Mouse (Mus musculus): ENCODE data around the gene Gm49396.

The Gm49396 gene

DNA sequence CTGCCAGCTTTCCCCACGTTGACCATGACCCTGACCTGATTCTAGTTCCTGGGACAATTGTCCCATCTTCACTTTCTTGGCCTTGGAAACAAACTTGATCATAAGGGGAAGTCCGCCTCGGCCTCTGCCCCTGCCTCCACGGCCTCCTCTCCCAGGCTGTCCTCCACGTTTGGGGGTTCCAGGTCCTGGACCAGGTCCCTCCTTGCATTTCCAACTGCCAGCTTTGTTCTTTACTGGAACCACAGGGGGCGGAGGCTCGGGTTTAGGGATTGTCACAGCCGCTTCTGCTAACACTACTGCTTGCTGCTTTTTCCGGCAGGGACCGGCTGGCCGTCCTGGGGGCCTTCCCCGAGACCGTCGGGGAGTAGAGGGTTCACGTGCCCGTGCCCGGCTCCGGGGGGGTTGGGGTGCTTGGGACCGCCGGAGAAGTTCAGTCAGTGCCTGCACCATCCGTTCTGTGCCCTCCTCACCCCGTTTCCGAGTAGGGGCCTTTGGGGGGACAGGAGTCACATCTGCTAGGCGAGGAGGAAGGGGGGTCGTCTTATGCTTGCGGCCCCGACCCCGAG is 23.4 kb downstream of the Gm49396 start:
- DNase-seq (ENCODE audit: low spot score), result no peak

DNA sequence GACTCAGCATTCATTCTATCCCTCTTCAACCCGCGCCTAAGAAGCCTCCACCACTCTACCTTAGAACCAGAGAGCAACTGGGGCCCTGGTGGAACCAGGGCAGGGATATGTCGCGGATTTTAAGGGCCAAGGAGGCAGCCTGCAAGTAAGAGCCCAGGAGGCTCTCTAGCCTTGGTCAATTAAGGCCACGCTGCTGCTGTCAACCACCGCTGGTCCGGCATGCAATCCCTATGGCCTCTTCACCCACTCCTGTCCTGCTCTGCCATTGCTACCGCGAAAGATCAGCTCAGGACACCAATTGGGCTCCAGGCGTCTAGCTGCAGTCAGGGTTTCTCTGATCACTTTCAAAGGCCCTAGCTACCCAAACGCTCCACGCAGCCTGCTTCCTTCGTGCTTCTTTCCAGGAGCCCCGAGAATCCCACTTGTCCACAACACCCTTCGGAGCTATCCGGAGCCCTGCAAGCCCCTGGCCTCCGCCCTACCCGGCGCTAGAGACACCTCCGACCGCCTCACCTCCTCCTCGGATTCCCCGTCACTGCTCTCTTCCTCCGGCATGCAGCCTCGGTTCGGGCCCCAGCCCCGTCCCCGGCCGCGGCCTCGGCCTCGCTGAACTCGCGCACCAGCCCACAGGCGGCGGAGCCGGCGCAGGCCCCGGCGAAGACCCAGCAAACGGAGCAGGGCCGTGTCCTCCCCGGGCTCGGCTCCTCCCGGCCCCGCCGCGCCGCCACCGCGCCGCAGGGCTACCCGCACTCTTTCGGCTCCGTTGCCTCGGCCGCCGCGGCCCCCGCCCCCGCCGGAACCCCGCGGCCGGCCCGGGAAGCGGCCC is 24.9 kb downstream of the Gm49396 start:
- DNase-seq (ENCODE audit: low spot score), result no peak

DNA sequence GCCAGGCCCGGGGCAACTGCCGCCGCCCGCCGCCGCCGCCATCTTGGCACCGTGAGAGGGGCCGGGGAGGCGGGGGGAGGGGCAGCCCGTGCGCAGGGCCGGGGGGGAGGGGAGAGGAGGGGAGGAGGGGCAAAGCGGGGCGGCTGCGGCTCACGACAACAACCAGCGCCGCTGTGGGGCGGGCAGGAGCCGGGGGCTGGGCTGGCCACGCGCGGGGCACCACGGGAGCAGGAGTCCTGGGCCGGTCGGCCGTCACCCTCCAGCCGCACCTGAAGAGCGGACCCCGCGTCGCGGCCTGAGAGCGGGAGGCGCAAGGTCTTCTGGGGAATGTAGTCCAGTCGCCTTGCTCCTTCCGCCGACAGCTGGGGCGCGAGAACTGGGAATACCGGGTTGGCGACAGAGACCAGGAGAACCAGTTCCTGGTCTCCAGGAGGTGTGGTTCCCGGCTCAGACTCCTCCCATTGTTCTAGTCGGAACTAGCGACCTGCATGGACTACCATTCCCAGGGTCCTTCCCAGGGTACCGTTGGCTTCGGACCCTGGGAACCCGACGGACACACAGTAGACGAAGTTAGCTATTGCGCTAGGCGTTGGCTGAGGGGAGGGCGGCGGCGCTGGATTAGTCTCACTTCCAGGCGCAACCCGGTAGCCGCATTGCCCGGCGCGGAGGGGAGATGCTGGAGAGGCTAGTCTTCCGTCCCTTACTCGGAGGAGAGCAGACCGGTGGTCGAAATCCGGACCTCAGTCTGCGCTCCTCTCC is 25.7 kb downstream of the Gm49396 start, which contains the start of gene Kmt2b:
TSS of gene Kmt2b (minus strand) at position 51 of the 759 bp plus-strand sequence.
- DNase-seq (ENCODE audit: low spot score), result peak; percentile 98

DNA sequence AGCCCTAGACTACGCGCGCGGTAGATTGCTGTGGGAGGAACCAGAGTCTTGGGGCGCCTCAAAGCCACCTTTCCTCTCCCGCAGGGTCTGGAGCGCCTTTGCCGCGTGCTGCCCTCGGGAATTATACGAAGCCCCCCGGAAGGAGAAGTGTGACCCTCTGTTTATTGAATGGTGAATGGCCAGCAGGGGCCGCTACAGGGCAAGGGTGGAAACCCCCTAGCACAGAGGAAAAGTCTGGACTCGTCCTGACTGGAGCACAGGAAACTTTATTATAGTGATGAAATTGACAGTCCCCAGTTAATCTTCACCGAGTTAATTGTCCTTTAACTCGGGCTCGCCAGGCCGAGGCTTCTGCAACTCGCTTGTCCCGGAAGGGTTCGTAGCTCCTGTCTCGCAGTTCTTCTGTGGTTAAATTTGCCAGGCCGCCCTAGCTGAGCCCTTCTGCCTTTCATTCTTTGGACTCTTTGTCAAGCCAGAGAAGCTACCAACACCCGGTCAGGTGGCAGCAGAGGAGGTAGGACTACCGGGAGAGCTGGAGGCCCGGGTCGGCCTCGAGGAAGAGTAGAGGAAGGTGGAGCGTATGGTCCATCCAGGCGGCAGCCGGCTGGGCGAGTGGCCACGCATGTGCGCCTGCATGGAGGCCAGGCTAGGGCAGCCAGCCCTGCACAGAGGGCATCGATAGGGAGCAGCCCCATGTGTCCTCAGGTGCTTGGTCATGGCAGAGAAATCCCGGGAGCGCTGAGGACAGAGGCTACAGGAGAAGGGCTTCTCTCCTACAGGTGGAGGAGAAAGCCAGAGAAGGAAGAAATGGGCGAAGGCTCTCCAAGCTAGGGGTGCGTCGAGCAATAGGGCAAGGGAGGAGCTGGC is 26.5 kb downstream of the Gm49396 start:
- peak; percentile 83 for DNase-seq (ENCODE audit: low spot score)

DNA sequence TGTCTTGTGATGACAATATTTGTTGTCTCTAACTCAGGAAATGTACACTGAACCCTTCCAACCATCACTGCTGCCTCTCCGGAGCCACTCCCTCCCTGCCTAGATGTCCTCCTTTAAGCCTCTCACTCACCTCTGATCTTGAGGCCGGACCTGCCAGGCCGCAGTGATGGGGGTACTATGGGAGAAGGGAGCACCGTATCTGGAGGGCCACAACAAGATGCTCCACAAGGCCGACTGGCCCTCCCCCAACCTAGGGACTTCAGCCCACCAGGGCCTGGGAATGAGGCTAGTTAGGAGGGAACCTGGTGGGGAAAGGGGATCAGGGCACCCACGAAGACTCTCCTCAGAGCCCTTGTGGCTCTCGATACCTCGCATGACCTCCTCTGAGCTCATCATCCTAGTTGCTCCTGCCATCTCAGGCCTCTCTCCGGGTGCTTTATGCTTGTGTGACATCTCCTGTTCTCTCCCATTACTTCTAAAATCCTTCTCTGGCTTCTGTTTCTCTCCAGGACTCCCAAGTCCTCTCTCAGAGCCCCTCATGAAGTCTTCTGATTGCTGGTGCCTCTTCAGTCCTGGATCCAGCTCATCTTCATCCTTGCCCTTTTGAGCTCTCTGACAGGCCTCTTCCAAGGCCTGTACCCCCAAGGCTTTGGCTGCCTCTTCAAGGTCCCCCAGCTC is 27.9 kb downstream of the Gm49396 start:
- DNase-seq (ENCODE audit: low spot score), result no peak

DNA sequence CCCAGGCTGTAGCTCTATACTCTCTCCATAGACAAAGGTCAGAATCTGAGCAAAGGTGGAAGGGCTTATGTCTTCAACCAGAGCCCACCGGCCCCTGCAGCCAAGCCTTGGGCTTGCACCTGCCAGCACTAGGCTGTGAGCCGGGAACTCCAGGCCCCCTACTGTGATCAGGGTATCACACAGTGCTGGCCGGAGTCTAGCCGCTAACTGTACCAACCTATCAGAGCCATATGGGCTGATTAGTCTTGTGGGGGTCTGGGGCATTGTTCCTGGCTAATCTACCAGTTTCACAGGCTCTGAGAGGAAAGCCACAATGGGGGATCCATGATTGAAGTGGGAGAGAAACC is 28.4 kb downstream of the Gm49396 start:
- no peak for DNase-seq (ENCODE audit: low spot score)

DNA sequence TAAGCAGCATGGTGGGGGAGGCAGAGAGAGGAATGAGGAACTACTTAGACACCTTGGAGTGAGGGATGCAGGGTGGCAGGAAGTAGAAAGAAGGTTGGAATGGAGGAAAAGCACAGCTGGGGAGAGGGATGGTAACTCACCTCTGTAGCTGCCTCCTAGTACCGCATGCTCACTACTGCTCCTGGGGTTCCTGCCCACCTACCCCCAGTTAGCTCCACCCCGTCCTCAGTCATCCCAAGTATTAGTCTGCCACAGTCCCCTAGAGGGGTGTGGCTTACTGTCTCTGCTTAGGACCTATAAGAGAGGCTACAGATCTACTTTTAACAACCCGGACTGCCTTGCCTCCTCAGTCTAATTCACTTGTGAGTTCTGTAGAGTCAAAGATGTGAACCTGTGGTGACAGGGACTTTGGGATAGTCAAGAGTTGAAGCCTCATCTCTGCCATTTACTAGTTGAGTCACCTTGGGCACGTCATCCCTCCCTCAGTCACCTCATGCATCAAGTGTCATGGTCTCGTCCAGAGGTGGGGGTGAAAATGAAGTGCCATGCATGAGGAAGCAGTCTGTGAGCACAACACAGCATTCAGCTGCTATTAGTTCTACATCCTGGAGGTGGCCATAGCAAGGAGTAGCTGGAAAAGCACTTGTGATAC is 29.8 kb downstream of the Gm49396 start:
- DNase-seq (ENCODE audit: low spot score), result no peak

DNA sequence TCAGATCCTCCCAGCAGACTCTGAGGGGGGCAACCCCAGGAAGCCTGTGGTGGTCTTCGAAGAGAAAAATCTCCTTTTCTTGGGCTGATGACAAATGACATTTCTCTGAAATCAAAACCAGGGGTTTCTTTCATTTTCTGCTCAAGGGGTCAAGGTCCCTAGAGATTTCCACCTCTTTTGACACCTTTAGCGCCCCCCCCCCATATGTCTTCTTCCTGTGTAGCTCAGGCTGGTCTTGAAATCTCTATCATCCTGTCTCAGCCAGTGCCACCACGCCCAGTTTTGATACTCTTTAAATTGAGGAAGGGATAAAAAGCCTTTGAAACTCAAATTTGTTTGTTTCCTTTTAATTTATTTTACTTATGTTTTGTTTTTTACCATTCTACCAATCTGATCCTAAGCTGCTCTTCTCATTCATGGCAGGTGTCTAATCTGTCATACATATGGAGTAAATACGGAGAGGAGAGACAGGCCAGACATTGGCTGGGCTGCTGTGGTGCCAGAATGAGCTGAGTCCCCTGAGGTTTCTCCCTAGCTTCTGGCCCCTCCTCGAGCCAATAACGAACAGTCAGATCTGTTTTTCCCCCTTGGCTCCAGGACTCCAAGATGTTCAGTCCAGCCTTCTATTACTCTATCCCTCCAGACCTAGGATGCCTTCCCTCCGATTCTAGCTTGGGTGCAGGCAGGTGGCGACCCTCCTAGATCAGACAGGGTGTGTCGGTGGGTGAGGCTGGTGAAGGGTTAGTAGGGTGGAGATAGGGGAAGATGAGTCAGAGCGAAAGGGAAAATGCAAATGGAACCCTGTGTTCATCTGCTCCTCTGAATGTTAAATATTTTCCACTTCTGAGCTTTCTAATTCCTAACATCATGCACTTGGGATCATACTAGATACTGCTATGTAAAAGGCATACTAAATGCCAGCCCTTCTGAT is 30.7 kb downstream of the Gm49396 start:
- no peak for DNase-seq (ENCODE audit: low spot score)

DNA sequence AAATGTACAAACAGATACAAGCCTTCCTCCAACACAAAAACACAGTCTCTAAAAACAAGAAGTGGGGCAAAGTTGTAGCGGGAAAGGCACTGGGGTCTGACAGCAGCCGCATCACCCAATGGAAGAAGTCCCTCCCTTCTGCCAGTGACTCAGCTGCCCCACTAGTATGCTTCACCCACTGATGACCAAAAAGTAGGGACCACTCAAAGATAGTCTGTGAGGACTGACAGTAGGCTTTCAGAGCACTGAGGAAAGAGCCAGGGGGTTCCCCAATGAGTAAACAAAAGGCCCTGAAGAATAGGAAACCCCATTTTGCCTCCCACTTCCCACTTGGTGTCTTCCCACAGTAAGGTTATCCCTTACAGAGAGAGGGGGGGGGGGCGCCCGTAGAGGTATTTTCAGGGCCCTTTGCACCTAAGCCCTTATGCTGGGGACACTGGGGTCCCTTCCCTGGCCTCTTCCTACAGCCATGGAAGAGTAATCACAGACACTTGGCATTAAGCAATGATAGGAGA is 31.4 kb downstream of the Gm49396 start:
- DNase-seq (ENCODE audit: low spot score), result no peak

DNA sequence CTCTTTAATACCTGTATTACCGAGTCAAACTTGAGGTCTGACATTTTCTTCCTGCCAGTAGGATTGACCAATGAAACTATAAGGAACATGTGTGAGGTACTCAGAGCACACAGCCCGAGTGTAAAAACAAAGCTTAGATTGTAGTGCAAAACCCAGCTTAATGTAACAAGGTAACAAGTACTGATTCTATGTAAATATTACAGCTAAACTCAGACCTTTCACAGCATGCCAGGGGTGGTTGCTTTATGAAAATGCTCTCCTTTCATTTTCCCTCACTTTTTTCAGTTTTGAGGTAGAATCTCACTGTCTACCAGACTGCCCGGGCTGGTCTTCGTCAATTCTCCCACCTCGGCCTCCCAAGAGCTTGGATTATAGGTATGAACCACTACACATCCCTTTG is 32.9 kb downstream of the Gm49396 start:
- DNase-seq (ENCODE audit: low spot score), result no peak

DNA sequence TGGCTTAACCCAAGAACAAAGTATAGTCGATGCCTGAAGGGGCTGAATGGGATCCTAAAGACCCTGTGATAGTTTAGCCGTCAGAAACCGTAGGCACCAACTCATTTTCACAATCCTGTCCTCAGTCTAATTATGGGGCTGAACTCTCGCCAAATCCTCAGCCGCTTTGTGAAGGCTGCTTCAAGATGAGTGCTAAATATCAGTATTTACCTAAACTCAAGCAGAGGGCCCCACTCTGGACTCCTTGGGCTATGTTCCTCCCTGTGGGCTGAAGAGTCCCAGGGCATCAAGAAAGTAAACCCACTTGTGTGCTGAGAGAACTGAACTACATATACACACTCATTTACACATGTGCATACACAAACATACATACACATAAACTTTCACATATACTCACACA is 33.7 kb downstream of the Gm49396 start:
- no peak for DNase-seq (ENCODE audit: low spot score)

DNA sequence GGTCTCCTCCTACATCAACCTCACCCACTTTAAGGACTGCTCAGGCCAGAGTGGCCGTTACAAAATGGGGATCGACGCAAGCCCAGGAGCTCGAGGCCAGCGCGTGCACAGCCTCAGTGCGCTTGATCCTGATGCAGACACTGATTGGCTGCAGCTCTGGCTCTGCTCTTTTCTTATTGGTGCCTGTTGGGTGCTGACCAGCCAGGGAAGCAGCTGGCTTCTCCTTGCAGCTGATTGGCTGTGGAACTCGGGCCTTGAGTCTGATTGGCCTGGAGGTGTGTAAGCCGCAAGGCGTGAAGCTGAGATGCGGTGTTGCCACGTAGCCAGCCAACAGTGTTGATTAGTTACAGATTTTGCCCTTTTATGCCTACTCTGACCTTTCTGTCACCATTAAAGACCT is 35.6 kb downstream of the Gm49396 start, which contains the start of gene Zbtb32:
TSS of gene Zbtb32 (minus strand) at position 124 of the 400 bp plus-strand sequence.
- DNase-seq (ENCODE audit: low spot score), result no peak

DNA sequence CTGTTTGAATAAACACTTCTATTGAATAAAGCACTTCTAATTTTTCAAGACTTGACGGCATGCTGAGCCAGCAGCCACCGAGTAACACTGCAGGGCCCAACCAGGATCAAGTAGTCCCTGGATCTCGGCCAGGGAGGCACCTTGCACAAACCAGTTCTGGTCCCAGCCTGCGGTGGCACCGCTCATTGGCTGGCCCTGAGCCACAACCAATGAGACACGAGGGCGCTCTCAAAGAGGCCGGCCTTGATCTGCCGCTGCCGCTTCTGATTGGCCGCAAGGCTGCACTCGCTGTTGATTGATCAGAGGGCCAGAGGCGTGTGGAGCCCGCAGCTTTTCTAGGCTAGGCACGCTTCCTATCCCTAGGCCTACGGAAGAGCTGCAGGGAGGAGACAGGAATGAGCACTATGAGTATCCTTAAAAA is 36.8 kb downstream of the Gm49396 start:
- peak; percentile 83 for DNase-seq (ENCODE audit: low spot score)

DNA sequence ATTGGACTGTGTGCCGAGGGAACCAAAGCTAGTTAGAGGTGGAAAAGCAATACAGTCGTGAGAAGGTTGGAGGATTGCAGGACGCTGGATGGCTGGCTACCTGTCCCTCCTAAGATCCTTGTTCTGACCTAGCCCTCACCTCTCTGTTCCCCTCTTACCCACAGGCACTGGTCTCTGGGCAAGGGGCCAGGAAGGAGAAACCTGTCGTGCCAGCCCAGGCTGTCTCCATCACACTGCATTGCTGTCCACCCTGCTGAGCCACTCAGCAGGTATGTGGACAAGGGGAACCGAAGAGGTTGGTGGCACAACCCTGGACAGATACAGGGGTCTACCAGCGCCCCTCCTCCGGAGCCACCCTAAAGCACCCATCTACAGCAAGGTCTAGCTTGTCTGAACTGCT is 37.5 kb downstream of the Gm49396 start:
- DNase-seq (ENCODE audit: low spot score), result no peak

DNA sequence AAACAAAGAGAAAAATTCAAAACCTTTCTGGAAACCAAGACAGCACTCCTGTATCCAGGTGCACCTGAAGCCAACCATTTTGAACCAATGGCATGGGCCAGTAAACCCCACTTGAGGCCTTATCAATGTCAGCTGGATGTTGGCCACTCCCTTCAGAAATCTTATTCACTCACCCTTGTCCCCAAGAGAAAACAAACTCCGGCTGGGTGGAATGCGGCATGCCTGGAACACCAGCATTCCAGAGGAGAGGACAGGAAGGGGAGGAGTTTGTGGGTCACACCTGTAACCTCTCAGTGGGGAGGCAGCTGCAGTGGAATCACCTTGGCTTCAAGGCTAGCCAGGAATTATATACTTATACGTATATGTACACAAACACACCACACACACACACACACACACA is 39.4 kb downstream of the Gm49396 start:
- DNase-seq (ENCODE audit: low spot score), result no peak

DNA sequence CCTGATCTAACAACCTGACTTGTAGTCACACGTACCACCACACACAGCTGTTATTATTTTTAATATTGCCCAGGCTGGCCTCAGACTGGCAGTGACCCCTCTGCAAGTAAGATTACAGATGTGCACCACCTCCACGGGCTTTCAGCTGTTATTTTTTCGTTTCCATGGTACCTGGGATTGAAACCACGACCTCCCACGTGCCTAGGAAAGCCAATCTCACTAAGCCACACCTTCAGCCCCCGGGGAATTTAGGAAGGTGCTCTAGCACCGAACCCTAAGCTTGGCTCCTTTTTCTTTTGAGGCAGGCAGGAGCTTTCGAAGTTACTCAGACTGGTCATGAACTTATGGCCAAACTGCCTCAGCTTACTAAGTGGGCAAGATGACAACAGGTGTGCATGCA is 41.3 kb downstream of the Gm49396 start:
- DNase-seq (ENCODE audit: low spot score), result no peak

DNA sequence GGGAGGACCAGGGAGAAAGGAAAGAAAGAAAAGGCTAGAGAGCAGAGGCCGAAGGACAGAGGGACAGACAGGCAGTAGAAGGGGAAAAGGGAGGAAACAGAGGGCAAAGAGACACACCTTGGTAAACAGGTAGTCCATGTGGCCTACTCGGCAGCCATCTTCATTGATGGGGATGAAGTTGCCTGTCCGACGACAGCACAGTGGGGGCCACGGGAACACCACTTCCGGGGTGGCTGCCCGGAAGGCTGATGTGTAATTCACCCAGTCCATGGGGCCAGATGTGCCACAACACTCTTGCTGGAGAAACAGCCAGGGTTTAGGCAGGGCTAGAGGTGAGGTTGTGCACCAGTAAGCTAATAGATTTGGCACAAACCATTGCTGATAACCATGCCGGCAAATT is 41.8 kb downstream of the Gm49396 start:
- DNase-seq (ENCODE audit: low spot score), result no peak

DNA sequence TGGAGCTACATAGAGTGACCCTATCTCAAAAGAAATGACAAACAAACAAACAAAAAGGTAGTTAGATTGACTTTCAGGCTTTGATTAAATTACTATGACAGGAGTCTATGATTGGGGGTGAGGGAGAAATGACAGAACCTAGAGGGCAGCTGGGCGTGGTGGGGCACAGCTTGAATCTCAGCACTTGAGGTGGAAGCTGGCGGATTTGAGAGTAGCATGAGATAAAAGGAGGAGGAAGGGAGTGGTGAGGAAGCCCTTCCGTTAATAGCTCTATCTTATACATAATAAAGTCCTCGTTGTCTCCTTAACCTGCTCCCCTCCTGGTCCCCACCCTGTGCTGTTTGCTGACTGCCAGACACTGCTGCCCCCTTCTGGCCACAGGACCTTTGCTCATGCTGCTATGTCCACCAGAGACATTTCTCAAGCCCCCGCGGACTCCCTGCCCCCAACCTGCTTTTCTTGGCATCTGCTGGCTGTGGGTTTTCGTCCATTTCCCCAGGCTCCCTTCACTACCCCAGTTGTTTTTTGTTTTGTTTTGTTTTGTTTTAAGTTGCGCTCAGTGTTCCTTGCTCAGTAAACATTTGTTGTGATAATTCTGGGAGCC is 44.7 kb downstream of the Gm49396 start:
- DNase-seq (ENCODE audit: low spot score), result peak; percentile 49

DNA sequence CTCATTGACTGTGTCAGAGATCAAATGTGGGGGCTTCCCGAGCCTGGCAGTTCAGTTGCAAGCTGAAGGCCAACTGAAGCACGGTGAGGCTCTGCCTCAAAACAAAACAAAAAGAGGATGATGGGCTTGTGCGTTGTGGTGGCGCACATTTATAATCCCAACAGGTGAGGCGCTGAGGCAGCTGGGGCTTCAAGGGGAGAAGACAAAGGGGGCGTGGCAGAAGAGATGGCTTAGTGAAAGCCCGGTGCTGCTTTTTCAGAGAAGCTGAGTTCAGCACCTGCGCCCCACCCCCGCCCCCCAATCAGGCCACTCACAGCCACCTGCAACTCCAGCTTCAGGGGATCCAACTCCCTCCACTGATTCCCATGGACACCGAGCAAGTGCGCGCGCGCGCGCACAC is 45.3 kb downstream of the Gm49396 start:
- DNase-seq (ENCODE audit: low spot score), result no peak
